Mouse (Mus musculus) adrenal gland, postnatal 36 days (tissue): ENCODE results near the gene Tctn1. TPM values are rescaled to one million over a fixed set of nuclear protein-coding genes. Genes with fewer than 3 reads are reported as not detected.

ENCODE experiments used
- DNase-seq, 2 experiments: peaks; one replicate each; pipeline ENCODE4 v3.0.0; 2021; ENCODE audit warnings: mixed read lengths in 1 of 2
- total RNA-seq, 2 experiments: library from RNA; stranded (reverse); gene quantifications; 2 replicates each; pipeline ENCODE4 v1.2.3; 2021

The Tctn1 gene
- total RNA-seq, 2 experiments from 2014 or later: 12.0 to 16.2 TPM

GRCm38 (mm10) chr5:122285767-122286150 lies 21.5 kb upstream of the Tctn1 start:
- no peak for DNase-seq

DNA sequence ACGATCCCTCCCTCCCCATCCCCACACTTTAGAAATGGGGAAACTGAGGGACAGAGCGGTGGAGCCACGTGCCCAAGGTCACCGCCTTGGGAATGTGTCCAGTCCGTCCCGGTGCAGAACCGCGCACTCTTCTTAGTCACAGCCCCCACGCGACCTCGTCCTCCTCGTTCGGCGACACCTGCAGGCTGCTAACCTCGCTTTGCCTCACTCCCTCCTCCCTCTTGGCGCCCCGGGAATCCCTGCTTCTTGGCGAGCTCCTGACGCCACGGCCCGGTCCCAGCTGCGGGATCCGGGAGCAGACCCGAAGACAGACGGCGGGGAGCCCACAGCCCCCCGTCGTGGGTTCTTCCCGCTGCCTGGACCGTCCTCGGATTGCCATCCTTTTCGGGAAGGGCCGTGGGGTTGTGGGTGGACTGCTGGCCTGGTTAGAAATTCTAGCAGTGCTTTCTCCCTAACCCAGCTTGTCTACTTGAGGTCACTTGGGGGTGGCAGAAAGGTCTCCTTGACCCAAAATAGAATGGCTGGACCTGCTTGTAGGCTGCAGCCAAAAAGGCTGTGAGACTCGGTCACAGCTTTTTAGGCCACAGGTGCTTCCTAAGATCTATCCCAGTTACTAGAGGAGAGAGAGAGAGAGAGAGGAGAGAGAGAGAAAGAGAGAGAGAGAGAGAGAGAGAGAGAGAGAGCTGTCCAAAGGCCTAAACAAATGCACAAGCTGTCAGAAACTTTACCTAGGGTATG lies 20.9 kb upstream of the Tctn1 start:
- DNase-seq: peak; percentile 81 to 82

- peak; percentile 93 to 95 for DNase-seq
Measured at GRCm38 (mm10) chr5:122284183-122285028, 20.1 kb upstream of the Tctn1 start, which contains the start of gene Pptc7. Gene Pptc7 (plus strand): TSS chr5:122284365.

GRCm38 (mm10) chr5:122283828-122284182 lies 19.5 kb upstream of the Tctn1 start:
- DNase-seq: peak in 1 of 2 experiments; percentile 49

- DNase-seq: peak in 1 of 2 experiments; percentile 52
Measured at GRCm38 (mm10) chr5:122280827-122281462, 16.7 kb upstream of the Tctn1 start.

DNA sequence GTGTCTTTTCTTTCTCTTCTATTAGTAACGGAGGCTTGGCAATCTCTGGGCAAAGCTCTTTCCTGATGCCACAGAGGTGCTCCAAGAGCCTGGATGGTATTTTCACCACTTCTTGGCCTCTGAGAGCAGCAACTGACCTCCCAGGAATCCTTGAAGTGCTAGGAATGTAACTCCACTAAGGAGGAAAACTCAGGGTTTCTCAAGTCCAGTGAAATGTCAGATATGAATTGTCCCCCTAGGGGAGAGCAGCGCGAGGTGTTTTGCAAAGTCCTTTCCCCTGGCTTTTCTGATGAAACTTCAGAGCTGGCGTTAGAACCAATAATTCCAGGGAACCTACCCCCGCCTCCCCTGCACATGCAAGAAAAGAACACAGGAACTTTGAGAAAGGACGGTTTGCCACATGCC lies 16.2 kb upstream of the Tctn1 start:
- DNase-seq: peak in 1 of 2 experiments; percentile 53

GRCm38 (mm10) chr5:122279799-122280421 lies 15.7 kb upstream of the Tctn1 start:
- DNase-seq: no peak

DNA sequence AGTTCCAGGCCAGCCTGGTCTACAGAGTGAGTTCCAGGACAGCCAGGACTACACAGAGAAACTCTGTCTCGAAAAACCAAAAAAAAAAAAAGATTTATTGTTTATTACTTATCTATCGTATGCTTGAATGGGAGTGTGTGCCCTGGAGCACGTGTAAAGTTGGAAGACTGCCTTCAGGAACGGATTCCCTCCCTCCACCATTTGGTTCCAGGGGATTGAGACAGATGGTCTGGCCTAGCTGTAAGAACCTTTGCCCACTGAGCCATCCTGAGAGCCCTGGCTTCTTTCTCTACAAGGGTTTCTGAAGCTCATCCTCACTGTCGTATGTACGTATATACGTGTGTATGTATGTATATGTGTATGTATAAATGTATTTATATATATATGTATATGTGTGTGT lies 14.7 kb upstream of the Tctn1 start:
- DNase-seq: no peak

GRCm38 (mm10) chr5:122274785-122275184 lies 10.5 kb upstream of the Tctn1 start:
- no peak for DNase-seq

DNA sequence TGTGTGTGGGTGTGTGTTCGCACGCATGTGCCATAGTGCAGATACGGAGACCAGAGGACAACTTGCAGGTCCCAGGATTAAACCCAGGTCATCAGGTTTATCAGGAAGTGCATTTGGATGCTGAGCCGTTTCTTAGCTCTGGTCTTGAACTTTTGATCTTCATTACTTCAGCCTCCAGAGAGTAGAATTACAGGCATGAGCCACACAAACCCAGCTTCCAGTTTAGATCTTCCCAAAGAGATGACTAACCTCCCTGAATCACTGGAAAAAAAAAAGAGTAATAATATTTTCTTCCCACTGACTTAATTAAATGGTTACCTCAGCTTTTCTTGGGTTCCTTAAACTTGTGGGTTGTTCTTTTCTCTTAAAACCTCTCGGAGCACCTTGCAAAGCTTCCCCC lies 8.6 kb upstream of the Tctn1 start:
- DNase-seq: no peak

DNA sequence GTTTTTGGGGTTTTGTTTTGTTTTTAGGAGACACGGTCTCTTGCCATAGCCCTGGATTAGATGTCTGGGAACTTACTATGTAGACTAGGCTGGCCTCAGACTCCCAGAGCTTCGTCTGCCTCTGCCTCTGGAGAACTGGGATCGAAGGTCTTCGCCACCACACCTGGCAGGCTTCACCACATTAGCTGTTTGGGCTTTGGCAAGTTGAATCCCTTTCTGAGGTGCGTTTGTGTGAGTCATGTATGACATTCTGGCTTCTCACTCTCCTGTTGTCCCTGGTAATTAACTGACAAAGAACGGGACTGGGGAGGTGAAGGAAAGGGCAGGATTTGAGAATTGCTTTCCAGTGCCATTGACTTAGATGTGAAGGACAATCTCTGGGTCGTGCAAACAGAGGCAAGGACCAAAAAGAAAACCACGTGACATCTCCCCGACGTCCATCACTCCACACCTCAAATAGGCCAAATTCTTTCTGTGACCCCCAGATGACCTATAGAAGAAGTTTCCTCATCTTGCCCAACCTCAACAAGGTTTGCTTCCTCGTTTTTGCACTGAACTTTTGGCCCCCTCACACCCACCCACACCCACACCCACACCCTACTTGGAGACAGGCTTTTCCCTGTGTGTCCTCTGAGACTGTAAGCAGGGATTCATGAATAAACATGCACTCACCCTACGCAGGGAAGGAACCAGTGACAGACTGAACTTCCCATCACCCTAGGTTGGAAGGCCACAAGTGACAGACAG lies 4.8 kb upstream of the Tctn1 start:
- no peak for DNase-seq

GRCm38 (mm10) chr5:122267899-122268298 lies 3.6 kb upstream of the Tctn1 start:
- peak; percentile 74 to 79 for DNase-seq

GRCm38 (mm10) chr5:122267136-122267535 lies 2.9 kb upstream of the Tctn1 start:
- DNase-seq: no peak

- no peak for DNase-seq
Measured at GRCm38 (mm10) chr5:122265942-122266341, 1.7 kb upstream of the Tctn1 start.

GRCm38 (mm10) chr5:122265187-122265586 lies 927 bp upstream of the Tctn1 start:
- DNase-seq: no peak

DNA sequence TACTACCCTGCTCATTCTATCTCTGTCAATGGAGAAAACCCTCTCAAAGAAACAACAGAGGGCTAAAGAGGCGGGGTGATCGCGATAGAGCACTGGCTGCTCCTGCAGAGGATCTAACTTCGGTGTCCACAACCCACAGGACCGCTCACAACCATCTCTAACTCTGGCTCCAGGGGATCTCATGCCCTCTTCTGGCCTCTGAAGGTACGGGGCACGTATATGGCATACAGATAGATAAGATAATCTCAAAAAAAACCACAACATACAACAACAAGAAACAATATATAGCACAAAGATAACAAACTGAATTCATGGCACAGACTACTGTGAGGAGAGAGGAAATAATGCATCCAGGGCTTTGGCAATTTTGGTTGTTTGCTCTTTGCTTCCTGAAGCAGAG lies 2.2 kb downstream of the Tctn1 start:
- no peak for DNase-seq

- DNase-seq: no peak
Measured at GRCm38 (mm10) chr5:122258027-122258741, 6.1 kb downstream of the Tctn1 start.

GRCm38 (mm10) chr5:122251895-122252606 lies 12.2 kb downstream of the Tctn1 start:
- no peak for DNase-seq

DNA sequence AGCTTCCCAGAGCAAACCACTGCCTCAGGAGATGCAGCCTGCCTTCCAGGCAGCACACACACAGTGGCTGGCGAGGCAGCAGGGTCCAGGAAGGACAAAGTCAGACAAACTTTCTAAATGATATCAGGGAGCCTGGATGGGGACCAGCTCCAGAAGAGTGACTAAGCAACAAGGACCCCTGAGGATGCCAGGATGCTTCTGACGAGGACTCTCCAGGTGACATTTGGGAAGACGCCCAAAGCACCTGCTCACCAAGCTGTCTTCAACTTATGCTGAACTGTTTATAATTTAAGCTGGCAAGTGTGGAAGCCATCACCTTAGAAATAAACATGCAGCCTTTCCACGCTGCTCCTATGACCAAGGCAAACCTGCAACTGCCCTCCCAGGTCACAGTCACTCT lies 15.0 kb downstream of the Tctn1 start:
- DNase-seq: no peak

- no peak for DNase-seq
Measured at GRCm38 (mm10) chr5:122247934-122248333, 16.3 kb downstream of the Tctn1 start.
